Mouse (Mus musculus) macrophage (primary cell): ENCODE data around the gene Rad9a. TPM values are rescaled to one million over a fixed set of nuclear protein-coding genes. Genes with fewer than 3 reads are reported as not detected.

Experiments
- H3K27ac ChIP-seq: fragments of 350-480 bp; formaldehyde crosslinking; 2 replicates; pipeline ENCODE4 v1.9.0; 2021
- H3K36me3 ChIP-seq: fragments of 350-480 bp; formaldehyde crosslinking; 2 replicates; pipeline ENCODE4 v1.9.0; 2021; ENCODE audit errors: inconsistent target
- H3K4me3 ChIP-seq: fragments of 350-480 bp; formaldehyde crosslinking; 2 replicates; pipeline ENCODE4 v1.9.0; 2021; ENCODE audit errors: inconsistent target
- H3K79me2 ChIP-seq: fragments of 350-480 bp; formaldehyde crosslinking; 2 replicates; pipeline ENCODE4 v1.9.0; 2021; ENCODE audit errors: inconsistent target
- WGBS: methylation state at CpG from one replicate; pipeline ENCODE4 v1.1.7; 2026; ENCODE audit warnings: inconsistent platforms; ENCODE audit not compliant: missing documents; 5-methylcytosine and 5-hydroxymethylcytosine counted together
- polyA plus RNA-seq: library from polyadenylated mRNA; stranded (reverse); fragments of 250-400 nt; gene quantifications from 3 replicates; pipeline ENCODE4 v1.2.4, GENCODE M21; 2018; ENCODE audit warnings: inconsistent platforms

Rad9a gene
- polyA plus RNA-seq, 1 experiment from 2014 or later = 16.7 TPM

DNA sequence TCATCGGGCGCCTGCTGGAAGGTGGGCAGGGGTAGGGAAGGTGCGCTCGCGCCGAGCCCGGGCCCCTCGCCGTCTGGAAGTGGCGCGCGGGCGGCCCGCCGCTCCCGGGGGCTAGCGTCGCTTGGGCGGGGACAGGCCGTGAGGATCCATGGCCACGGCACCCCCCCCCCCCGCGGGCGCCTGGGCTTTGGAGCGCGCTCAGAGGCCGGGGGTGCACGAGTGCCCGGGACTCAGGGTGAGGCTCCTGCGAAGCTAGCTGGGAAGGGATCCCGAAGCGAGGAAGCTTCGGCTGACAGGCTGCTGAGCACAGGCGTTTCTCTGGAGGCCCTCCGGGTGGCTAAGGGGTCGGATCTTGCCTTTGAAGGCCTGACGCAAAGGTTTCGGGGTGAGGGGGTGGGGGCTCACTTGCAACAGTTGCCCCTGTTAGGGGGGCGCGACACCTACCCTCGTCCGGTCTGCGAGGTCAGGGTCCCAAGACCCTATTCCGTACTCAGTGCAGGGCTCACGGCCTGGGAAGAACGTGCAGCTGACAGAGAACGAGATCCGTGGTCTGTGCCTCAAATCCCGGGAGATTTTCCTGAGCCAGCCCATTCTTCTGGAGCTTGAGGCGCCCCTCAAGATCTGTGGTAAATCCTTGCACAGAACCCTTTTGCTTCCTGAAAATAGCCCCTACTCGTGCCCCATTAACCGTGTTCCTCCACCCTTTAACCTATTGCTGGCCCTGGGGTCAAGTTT lies 9.0 kb downstream of the Rad9a start:
- Histone ChIP-seq H3K27ac (peak overlapping the region; percentile 76), H3K79me2 (peaks cover 39% of the 10 kb centered on the region), H3K4me3 (peak overlapping the region; percentile 99), H3K36me3 (peaks cover 38% of the 10 kb centered on the region)
- under 1% methylated on average over 35 of the region's 52 CpGs for WGBS

DNA sequence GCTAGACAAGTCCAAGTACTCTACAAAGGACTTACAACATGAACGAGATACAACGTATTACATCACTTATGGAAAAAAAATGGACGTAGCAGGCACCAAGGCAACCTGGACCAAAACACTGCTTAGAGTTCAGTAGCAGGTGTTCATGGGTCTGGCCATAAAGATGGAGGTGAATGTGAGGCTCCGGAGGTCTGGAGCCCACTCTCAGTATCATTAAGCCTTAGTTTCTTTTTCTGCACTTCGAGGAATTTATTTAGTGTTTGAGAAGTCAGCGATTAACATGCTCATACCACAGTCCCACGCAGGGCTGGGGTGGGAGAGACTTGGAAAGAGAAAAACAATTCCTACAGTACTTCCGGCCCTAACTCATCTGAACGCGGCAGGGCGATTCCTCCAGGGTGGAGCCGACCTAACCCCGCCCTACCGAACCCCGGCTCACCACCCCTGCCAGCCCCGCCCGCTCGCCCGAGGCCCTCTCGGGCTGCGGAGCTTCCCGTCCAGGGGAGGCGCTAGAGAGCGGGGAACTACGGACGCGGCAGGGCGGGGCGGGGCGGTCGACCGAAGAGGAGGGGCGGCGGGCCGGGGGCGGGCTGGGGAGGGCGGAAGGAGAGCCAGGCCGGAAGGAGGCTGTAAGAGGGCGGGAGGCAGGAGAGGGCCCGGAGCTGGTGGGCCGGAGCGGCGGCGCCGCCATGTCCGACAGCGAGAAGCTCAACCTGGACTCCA lies 9.8 kb downstream of the Rad9a start, which contains the start of gene Ppp1ca:
Ppp1ca (plus strand) TSS at position 538 of the 723 bp plus-strand sequence.
- H3K4me3 ChIP-seq = peak within 1 kb of the TSS; percentile 99
- peak within 1 kb of the TSS; percentile 76 for H3K27ac ChIP-seq
- H3K79me2 ChIP-seq = peaks cover 36% of the 10 kb centered on the region
- peaks cover 33% of the 10 kb centered on the region for H3K36me3 ChIP-seq
- 2% methylated on average over 44 of the region's 47 CpGs for WGBS

- peaks cover 32% of the 10 kb centered on the region for H3K79me2 ChIP-seq
- H3K27ac ChIP-seq = peak within 1 kb of the TSS; percentile 60
- WGBS = 19% methylated on average over 4 of the region's 4 CpGs
- H3K4me3 ChIP-seq = peak within 1 kb of the TSS; percentile 99; the same call in 1 of the 2 replicates
- peaks cover 26% of the 10 kb centered on the region for H3K36me3 ChIP-seq
Observed at GRCm38 (mm10) chr19:4190831-4191334, 10.6 kb downstream of the Rad9a start, which contains the start of gene Tbc1d10c. TSS of gene Tbc1d10c (minus strand) at chr19:4191284.

DNA sequence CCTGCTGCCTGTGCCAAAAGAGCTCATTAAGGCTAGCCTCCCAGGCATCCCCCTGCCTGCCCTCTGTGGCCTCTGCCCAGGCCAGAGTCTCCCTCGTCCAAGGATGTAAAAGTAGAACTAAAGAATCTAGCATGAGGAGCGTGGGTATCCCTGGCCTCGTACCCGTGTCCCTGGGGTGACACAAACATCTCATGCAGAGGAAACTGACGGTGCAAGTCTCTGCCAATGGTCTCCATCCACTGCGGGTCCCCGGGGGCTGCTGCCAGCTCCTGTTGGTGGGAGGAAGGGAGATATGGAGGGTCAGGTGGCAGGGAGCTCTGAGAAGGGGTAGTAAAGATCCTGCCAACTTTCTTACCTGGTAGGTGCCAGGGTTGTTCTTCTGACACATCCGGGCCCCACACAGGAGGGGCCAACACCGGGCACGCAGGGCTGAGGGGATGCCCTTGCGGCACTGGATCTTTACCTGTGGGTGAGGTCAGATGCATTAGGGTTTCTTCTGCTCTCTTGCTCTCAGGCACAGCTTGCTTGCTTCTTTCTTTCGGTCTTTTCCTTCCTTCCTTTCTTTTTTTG lies 12.3 kb downstream of the Rad9a start:
- Histone ChIP-seq H3K79me2 (peaks cover 19% of the 10 kb centered on the region), H3K27ac (no peak overlapping the region), H3K4me3 (no peak overlapping the region), H3K36me3 (peaks cover 10% of the 10 kb centered on the region)
- WGBS = 59% methylated on average over 12 of the region's 12 CpGs

GRCm38 (mm10) chr19:4187303-4187702 lies 14.2 kb downstream of the Rad9a start:
- Histone ChIP-seq H3K79me2 (peaks cover 1% of the 10 kb centered on the region), H3K4me3 (no peak overlapping the region), H3K27ac (no peak overlapping the region), H3K36me3 (no peaks in the 10 kb centered on the region)
- 68% methylated on average over 3 of the region's 3 CpGs for WGBS

GRCm38 (mm10) chr19:4184976-4185975 lies 16.2 kb downstream of the Rad9a start:
- Histone ChIP-seq H3K4me3 (no peak overlapping the region), H3K36me3 (no peaks in the 10 kb centered on the region)
- 42% methylated on average over 15 of the region's 15 CpGs for WGBS

GRCm38 (mm10) chr19:4183689-4184088 lies 17.8 kb downstream of the Rad9a start:
- H3K27ac ChIP-seq = no peak overlapping the region
- no peaks in the 10 kb centered on the region for H3K36me3 ChIP-seq
- H3K4me3 ChIP-seq = no peak overlapping the region
- WGBS = 97% methylated on average over 2 of the region's 2 CpGs
- H3K79me2 ChIP-seq = no peaks in the 10 kb centered on the region

More at GRCm38 (mm10) chr19:4184976-4185975, 16.2 kb downstream of the Rad9a start:
- H3K27ac ChIP-seq = no peak overlapping the region
- no peaks in the 10 kb centered on the region for H3K79me2 ChIP-seq

GRCm38 (mm10) chr19:4181892-4182291 lies 19.6 kb downstream of the Rad9a start:
- Histone ChIP-seq H3K27ac (no peak overlapping the region), H3K4me3 (no peak overlapping the region), H3K36me3 (no peaks in the 10 kb centered on the region), H3K79me2 (no peaks in the 10 kb centered on the region)
- 44% methylated on average over 3 of the region's 3 CpGs for WGBS

DNA sequence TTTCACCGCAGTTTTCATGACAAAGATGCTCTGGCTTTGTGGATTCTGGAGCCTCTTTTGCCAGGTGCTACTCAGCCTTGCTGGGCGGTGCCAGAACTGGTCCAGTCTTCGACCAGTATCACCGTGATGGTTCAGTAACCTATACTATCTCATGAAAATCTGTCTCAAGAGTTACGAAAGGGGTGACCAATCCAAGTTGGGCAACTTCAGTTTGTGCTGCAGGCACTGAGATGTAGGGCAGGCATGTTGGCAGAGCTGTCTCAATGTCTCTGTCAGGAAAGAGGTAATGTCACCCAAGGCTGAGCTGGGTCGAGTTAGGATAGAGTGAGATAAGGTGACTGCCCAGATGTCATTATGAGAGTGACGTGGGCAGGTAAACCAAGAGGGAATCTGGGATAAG lies 21.1 kb downstream of the Rad9a start:
- Histone ChIP-seq H3K36me3 (no peaks in the 10 kb centered on the region), H3K27ac (no peak overlapping the region), H3K79me2 (no peaks in the 10 kb centered on the region), H3K4me3 (no peak overlapping the region)
- 81% methylated on average over 7 of the region's 7 CpGs for WGBS

- H3K4me3 ChIP-seq = no peak within 1 kb of the TSS
- H3K27ac ChIP-seq = no peak within 1 kb of the TSS
- no peaks in the 10 kb centered on the region for H3K79me2 ChIP-seq
- no peaks in the 10 kb centered on the region for H3K36me3 ChIP-seq
- WGBS = 92% methylated on average over 11 of the region's 11 CpGs
Observed at GRCm38 (mm10) chr19:4175368-4175947, 26.0 kb downstream of the Rad9a start, which contains the start of gene Carns1. TSS of gene Carns1 (minus strand) at chr19:4175479.

- Histone ChIP-seq H3K4me3 (no peak overlapping the region), H3K79me2 (no peaks in the 10 kb centered on the region), H3K36me3 (no peaks in the 10 kb centered on the region), H3K27ac (no peak overlapping the region)
- 89% methylated on average over 11 of the region's 11 CpGs for WGBS
Observed at GRCm38 (mm10) chr19:4172925-4173324, 28.5 kb downstream of the Rad9a start.

DNA sequence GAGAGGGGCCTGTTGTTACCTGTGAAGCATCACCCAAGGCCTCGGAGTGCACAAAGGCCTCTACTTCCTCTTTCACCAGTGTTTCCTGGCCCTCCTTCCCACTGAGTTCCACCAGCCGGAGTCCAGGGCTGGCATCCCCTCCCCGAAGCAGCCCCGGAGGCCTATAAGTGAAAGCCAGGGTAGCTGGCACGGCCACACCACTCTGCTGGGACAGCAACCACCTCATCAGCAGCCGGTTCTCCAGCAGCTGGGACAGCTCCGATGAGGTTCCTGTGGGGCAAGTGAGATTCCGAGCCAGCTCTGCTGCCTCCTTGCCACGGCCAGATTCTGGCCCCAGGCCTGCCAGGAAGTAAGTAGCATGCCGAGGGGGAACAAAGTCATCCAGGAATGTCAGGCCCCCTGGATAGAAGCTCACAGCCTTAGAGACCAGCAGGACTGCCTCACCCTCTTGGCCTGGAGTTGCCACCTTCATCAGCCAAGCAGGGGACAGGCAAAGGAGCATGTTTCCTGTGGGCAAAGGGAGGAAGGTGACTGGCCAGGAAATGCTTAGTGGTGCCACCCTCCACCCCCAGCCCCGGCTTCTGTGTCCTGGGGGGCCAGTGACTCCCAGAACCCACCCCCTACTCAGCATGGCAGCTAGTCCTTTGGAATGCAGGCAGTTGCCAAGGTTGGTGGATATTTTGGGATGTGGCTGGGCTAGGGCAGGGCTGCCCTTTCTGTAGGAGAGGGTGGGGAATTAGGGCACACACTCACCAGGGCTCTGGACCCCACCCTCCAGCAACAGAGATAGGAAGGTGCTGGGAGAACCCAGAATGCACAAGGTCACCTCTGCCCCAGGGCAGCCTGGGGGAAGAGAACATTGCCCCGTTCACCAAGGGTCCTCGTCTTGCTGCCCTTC lies 29.8 kb downstream of the Rad9a start:
- 48% methylated on average over 13 of the region's 13 CpGs for WGBS
- no peaks in the 10 kb centered on the region for H3K79me2 ChIP-seq
- H3K36me3 ChIP-seq = no peaks in the 10 kb centered on the region
- no peak overlapping the region for H3K4me3 ChIP-seq
- H3K27ac ChIP-seq = no peak overlapping the region
